Comparison of ENCODE assay signal across 8 mouse cellular contexts in the genomic region with DNA sequence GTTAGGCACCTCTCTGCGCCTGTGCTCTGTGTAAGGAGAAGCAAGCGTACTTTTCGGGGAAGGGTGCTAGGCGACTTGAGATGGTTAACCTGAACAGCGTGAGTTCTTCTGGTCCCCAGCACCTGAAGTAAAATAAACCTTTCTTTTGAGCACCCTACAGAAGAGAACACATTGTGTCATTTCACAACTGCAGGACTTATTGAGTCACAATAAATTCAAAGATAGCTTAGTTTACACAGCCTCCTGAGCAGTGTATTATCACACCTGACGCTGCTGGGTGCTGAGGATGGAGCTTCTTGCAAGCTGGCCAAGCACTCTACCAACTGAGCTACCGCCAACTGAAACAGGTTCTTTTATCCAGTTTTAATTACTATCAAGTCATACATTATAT. TPM values are rescaled to one million over a fixed set of nuclear protein-coding genes. Genes with fewer than 3 reads are reported as not detected.
DNase-seq lines count a peak whose midpoint lies in the region; ATAC-seq and TF ChIP-seq lines count a peak whose summit lies in the region.

No protein-coding gene starts in this region.

- no peak; the same call in 1 of the 2 replicates for ATAC-seq in embryonic facial prominence, embryonic 15.5 days (ENCODE audit: insufficient number of reproducible peaks, low FRiP score, low TSS enrichment, low read depth)
- ATAC-seq in intestine, embryonic 16.5 days = no peak
- ATAC-seq in neural tube, embryonic 13.5 days (ENCODE audit: low read depth) = peak; percentile 40

- H3K4me3 ChIP-seq in left cerebral cortex, adult 2 months = peak overlapping the region; percentile 99
- H3K4me3 ChIP-seq in embryonic facial prominence, embryonic 15.5 days (replicated peaks) = peak overlapping the region; percentile 91
- H3K4me3 ChIP-seq in intestine, embryonic 16.5 days (ENCODE audit: low read length) = peak overlapping the region; percentile 93
- H3K4me3 ChIP-seq in neural tube, embryonic 13.5 days = peak overlapping the region; percentile 92

- TF ChIP-seq CTCF in left cerebral cortex, adult 2 months (IDR thresholded peaks at IDR 0.05) = no peak

- peaks cover 17% of the 10 kb centered on the region for H3K36me3 ChIP-seq in embryonic facial prominence, embryonic 15.5 days
- H3K36me3 ChIP-seq in intestine, embryonic 16.5 days (ENCODE audit: control insufficient read depth, insufficient read depth, low read length) = peaks cover 8% of the 10 kb centered on the region
- peaks cover 20% of the 10 kb centered on the region for H3K36me3 ChIP-seq in neural tube, embryonic 13.5 days

- peaks cover 24% of the 10 kb centered on the region for H3K4me1 ChIP-seq in embryonic facial prominence, embryonic 15.5 days
- peaks cover 15% of the 10 kb centered on the region for H3K4me1 ChIP-seq in intestine, embryonic 16.5 days (ENCODE audit: control insufficient read depth, insufficient read depth, low read length)
- peaks cover 30% of the 10 kb centered on the region for H3K4me1 ChIP-seq in neural tube, embryonic 13.5 days (replicated peaks)

- no peaks in the 10 kb centered on the region for H3K9me3 ChIP-seq in embryonic facial prominence, embryonic 15.5 days (replicated peaks)
- H3K9me3 ChIP-seq in intestine, embryonic 16.5 days (ENCODE audit: control insufficient read depth, low read length) = no peaks in the 10 kb centered on the region
- no peaks in the 10 kb centered on the region for H3K9me3 ChIP-seq in neural tube, embryonic 13.5 days

- no peak for DNase-seq in left cerebral cortex, adult 2 months (ENCODE audit: extremely low spot score in 1 of 2, low spot score in 2 of 2)
- no peak for DNase-seq in left cerebral cortex, adult 8-10 months (ENCODE audit: low spot score in 2 of 2)
- DNase-seq in embryo, embryonic 9.5 days (ENCODE audit: extremely low spot score) = no peak
- no peak for DNase-seq in thymus, postnatal 36 days
- DNase-seq in right cerebral cortex, adult 18-20 months = no peak

- 24% methylated on average over 7 of the region's 7 CpGs for WGBS in embryonic facial prominence, embryonic 15.5 days
- 24% methylated on average over 7 of the region's 7 CpGs for WGBS in intestine, embryonic 16.5 days
- 21% methylated on average over 7 of the region's 7 CpGs for WGBS in neural tube, embryonic 13.5 days

- peak overlapping the region; percentile 80 for H3K4me2 ChIP-seq in embryonic facial prominence, embryonic 15.5 days (replicated peaks)
- H3K4me2 ChIP-seq in intestine, embryonic 16.5 days (ENCODE audit: low read depth, low read length) = peak overlapping the region; percentile 81
- H3K4me2 ChIP-seq in neural tube, embryonic 13.5 days = peak overlapping the region; percentile 85

- intact Hi-C loops in left cerebral cortex, adult 2 months (cut with DNase I) = loop anchor here (2.0 kb wide), 1 partner anchor 16 kb away; a partner anchor contains a TSS

- peak overlapping the region; percentile 85; the same call in 1 of the 2 replicates for H3K9ac ChIP-seq in embryonic facial prominence, embryonic 15.5 days
- H3K9ac ChIP-seq in intestine, embryonic 16.5 days (ENCODE audit: low read depth, low read length) = peak overlapping the region; percentile 80
- H3K9ac ChIP-seq in neural tube, embryonic 13.5 days = peak overlapping the region; percentile 96

- no peaks in the 10 kb centered on the region for H3K27me3 ChIP-seq in embryonic facial prominence, embryonic 15.5 days
- H3K27me3 ChIP-seq in intestine, embryonic 16.5 days (replicated peaks; ENCODE audit: control insufficient read depth, insufficient read depth, low read length) = no peaks in the 10 kb centered on the region
- H3K27me3 ChIP-seq in neural tube, embryonic 13.5 days = no peaks in the 10 kb centered on the region

- H3K27ac ChIP-seq in left cerebral cortex, adult 2 months = peak overlapping the region; percentile 92
- H3K27ac ChIP-seq in embryonic facial prominence, embryonic 15.5 days (replicated peaks) = 0 out of 2 replicates have a peak overlapping the region, but pooled peaks have one; percentile 31
- peak overlapping the region; percentile 43; the same call in 1 of the 2 replicates for H3K27ac ChIP-seq in intestine, embryonic 16.5 days (ENCODE audit: low read length)
- peak overlapping the region; percentile 90 for H3K27ac ChIP-seq in neural tube, embryonic 13.5 days (replicated peaks)

RNA-seq across cellular contexts. Expression of a gene that starts 0.4 kb away (rescaled TPM):
- total RNA-seq in left cerebral cortex, adult 2 months (2021) = 100 to 1,000 TPM in 1 of 2 experiments, 10 to 100 TPM in 1; 96.2 to 102 TPM
- 100 to 1,000 TPM in 1 of 4 experiments, 10 to 100 TPM in 3; 87.6 to 100 (median 93.7) TPM for total RNA-seq in left cerebral cortex, adult 8-10 months (2022)
- 102 and 105 TPM in 2 replicates for polyA plus RNA-seq in embryonic facial prominence, embryonic 15.5 days (2015; fragmentation: Nextera tagmentation; extraction: Ambion mirVana)
- polyA plus RNA-seq in intestine, embryonic 16.5 days (2015; fragmentation: Nextera tagmentation; extraction: Ambion mirVana) = 165 and 177 TPM in 2 replicates
- polyA plus RNA-seq in neural tube, embryonic 13.5 days (2015; fragmentation: Nextera tagmentation; extraction: Ambion mirVana) = 131 and 137 TPM in 2 replicates

RNA-seq across cellular contexts. Expression of a gene that starts 7.5 kb away (rescaled TPM):
- 10 to 100 TPM; 48.1 to 50.2 TPM for total RNA-seq in left cerebral cortex, adult 2 months (2021)
- 10 to 100 TPM; 43.0 to 53.3 (median 49.9) TPM for total RNA-seq in left cerebral cortex, adult 8-10 months (2022)
- 85.9 and 86.9 TPM in 2 replicates for polyA plus RNA-seq in embryonic facial prominence, embryonic 15.5 days (2015; fragmentation: Nextera tagmentation; extraction: Ambion mirVana)
- polyA plus RNA-seq in intestine, embryonic 16.5 days (2015; fragmentation: Nextera tagmentation; extraction: Ambion mirVana) = 100 and 110 TPM in 2 replicates
- 69.3 and 69.4 TPM in 2 replicates for polyA plus RNA-seq in neural tube, embryonic 13.5 days (2015; fragmentation: Nextera tagmentation; extraction: Ambion mirVana)

RNA-seq across cellular contexts. Expression of a gene that starts 16.3 kb away (rescaled TPM):
- 100 to 1,000 TPM; 232 to 245 TPM for total RNA-seq in left cerebral cortex, adult 2 months (2021)
- 100 to 1,000 TPM; 244 to 278 (median 257) TPM for total RNA-seq in left cerebral cortex, adult 8-10 months (2022)
- 98.5 and 101 TPM in 2 replicates for polyA plus RNA-seq in embryonic facial prominence, embryonic 15.5 days (2015; fragmentation: Nextera tagmentation; extraction: Ambion mirVana)
- polyA plus RNA-seq in intestine, embryonic 16.5 days (2015; fragmentation: Nextera tagmentation; extraction: Ambion mirVana) = 171 and 189 TPM in 2 replicates
- 101 and 102 TPM in 2 replicates for polyA plus RNA-seq in neural tube, embryonic 13.5 days (2015; fragmentation: Nextera tagmentation; extraction: Ambion mirVana)

RNA-seq across cellular contexts. Expression of a gene that starts 45.1 kb away (rescaled TPM):
- 1 to 10 TPM in 1 of 2 experiments, under 1 TPM in 1; 0.77 to 1.0 TPM for total RNA-seq in left cerebral cortex, adult 2 months (2021)
- total RNA-seq in left cerebral cortex, adult 8-10 months (2022) = under 1 TPM; 0.65 to 0.94 (median 0.79) TPM
- polyA plus RNA-seq in embryonic facial prominence, embryonic 15.5 days (2015; fragmentation: Nextera tagmentation; extraction: Ambion mirVana) = 0.04 and 0.14 TPM in 2 replicates
- 26.5 and 43.4 TPM in 2 replicates for polyA plus RNA-seq in intestine, embryonic 16.5 days (2015; fragmentation: Nextera tagmentation; extraction: Ambion mirVana)
- not detected in 2 replicates for polyA plus RNA-seq in neural tube, embryonic 13.5 days (2015; fragmentation: Nextera tagmentation; extraction: Ambion mirVana)

Comparison
In these comparisons a context has a peak if more than half of its experiments do, and no peak if none do; other contexts are left out.
1. H3K27ac ChIP-seq: peak in every context shown above with its lines; median percentile 92 in left cerebral cortex, adult 2 months; 90 in neural tube, embryonic 13.5 days; 43 in intestine, embryonic 16.5 days; 31 in embryonic facial prominence, embryonic 15.5 days.